Mouse (Mus musculus) hindbrain, embryonic 12.5 days (tissue): ENCODE measurements around the gene Ccdc138. TPM values are rescaled to one million over a fixed set of nuclear protein-coding genes. Genes with fewer than 3 reads are reported as not detected.
"Not testable (repeated sequence)": the region's sequence is repeated elsewhere in the genome, so short reads cannot be mapped to it uniquely, and the experiment has no call there.

Experiments
- ATAC-seq: fragments of 200-750 bp; cut with Nextera tagmentation; 2 replicates; pipeline ENCODE4 v1.8.0; 2017; ENCODE audit warnings: moderate TSS enrichment; ENCODE audit not compliant: low FRiP score
- H3K27ac ChIP-seq: fragments of 300-500 bp; sonication (generic); 2 replicates; pipeline ENCODE4 v1.5.1; 2016; ENCODE audit warnings: mild to moderate bottlenecking
- H3K27me3 ChIP-seq: fragments of 300-500 bp; sonication (generic); 2 replicates; pipeline ENCODE4 v1.6.1; 2016; ENCODE audit warnings: mild to moderate bottlenecking
- H3K36me3 ChIP-seq: fragments of 300-500 bp; sonication (generic); 2 replicates; pipeline ENCODE4 v1.6.1; 2016; ENCODE audit warnings: mild to moderate bottlenecking
- H3K4me1 ChIP-seq: fragments of 300-500 bp; sonication (generic); 2 replicates; pipeline ENCODE4 v1.6.1; 2016
- H3K4me2 ChIP-seq: fragments of 300-500 bp; sonication (generic); replicated peaks from 2 replicates; pipeline ENCODE4 v1.6.1; 2016; ENCODE audit warnings: mild to moderate bottlenecking
- H3K4me3 ChIP-seq: fragments of 300-500 bp; sonication (generic); 2 replicates; pipeline ENCODE4 v1.5.1; 2016; ENCODE audit warnings: mild to moderate bottlenecking
- H3K9ac ChIP-seq: fragments of 300-500 bp; sonication (generic); 2 replicates; pipeline ENCODE4 v1.6.1; 2016; ENCODE audit warnings: mild to moderate bottlenecking, moderate library complexity
- H3K9me3 ChIP-seq: fragments of 300-500 bp; sonication (generic); replicated peaks from 2 replicates; pipeline ENCODE4 v1.6.1; 2016; ENCODE audit warnings: mild to moderate bottlenecking
- WGBS: fragments of 180-500 bp; shearing (Covaris S2); methylation state at CpG from one replicate; pipeline ENCODE4 v1.1.7; 2016; 5-methylcytosine and 5-hydroxymethylcytosine counted together
- polyA plus RNA-seq: library from polyadenylated mRNA; unstranded; fragments of >200 nt; fragmentation: Nextera tagmentation; extraction: Ambion mirVana; gene quantifications from 2 replicates; pipeline ENCODE4 v1.2.1, GENCODE M21; 2016

Ccdc138 gene
- polyA plus RNA-seq, 1 experiment from 2014 or later, result 13.2 TPM

DNA sequence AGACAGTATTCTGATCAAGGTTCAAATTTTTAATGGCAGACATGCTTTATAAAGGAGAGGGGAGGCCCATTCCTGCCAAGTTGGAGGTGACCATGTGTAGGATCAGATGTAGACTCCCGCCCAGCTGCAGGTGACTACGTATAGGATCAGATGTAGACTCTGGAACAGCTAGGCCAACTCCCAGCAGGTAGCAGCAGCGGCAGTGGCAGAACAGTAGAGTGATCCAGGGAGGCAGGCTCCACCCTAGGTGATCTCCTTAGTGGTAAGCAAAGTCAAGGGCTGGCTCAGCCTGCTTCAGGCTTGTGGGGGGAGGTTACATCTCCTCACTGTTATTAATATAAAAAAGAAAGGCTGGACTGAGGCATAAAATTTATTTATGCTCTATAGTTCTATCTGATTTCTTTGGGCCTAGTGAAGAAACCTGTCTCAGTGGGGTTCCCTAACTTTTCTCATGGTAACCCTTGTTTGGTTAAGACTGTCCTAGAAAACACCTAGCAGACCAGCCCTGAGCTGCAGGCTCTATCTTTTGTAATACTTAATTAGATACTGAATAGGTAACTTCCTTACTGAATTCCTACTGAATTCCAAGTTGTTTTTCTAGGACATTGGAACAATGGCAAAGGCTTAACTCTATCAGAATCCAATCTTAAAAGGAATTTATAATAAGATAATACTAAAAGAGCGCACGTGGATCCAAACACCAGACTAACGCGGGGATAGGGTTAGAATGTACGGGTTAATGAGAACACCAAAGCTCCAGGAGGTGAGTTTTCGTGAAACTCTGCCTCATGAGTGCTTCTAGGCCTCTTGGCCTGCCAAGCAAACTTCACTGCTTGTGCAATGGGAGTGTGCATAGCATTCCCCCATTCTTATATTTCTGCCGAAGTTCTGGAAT is 33.4 kb downstream of the Ccdc138 start:
- Histone ChIP-seq H3K4me1 (no peaks in the 10 kb centered on the region), H3K27ac (no peak overlapping the region), H3K9me3 (no peaks in the 10 kb centered on the region), H3K4me3 (no peak overlapping the region), H3K9ac (no peak overlapping the region), H3K27me3 (no peaks in the 10 kb centered on the region), H3K36me3 (peaks cover 13% of the 10 kb centered on the region), H3K4me2 (no peak overlapping the region)
- ATAC-seq, result no peak
- 82% methylated on average over 10 of the region's 10 CpGs for WGBS

DNA sequence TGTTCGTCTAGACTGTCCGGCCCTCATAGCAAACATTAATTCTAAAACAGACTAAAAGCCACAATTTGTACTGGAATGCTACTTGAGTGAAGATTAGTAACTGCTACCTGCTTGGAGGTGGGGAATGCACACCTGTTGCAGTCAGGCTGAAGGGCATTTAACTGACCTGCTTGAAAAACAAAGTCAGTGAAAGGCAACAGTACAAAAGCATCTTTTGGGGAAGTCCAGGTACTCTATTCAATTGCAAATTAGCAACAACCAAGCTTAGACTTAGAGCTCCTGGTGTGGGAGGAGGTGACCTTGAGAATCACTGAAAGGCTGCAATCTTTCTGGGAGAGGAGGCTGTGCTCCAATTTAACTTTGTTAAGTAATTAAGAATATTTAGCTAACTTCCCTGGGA is 34.4 kb downstream of the Ccdc138 start:
- no peaks in the 10 kb centered on the region for H3K9me3 ChIP-seq
- no peaks in the 10 kb centered on the region for H3K27me3 ChIP-seq
- H3K4me1 ChIP-seq, result no peaks in the 10 kb centered on the region
- ATAC-seq, result no peak
- WGBS, result 96% methylated on average over 2 of the region's 2 CpGs
- no peak overlapping the region for H3K4me2 ChIP-seq
- no peak overlapping the region for H3K9ac ChIP-seq
- H3K36me3 ChIP-seq, result peaks cover 13% of the 10 kb centered on the region
- no peak overlapping the region for H3K4me3 ChIP-seq
- H3K27ac ChIP-seq, result no peak overlapping the region

DNA sequence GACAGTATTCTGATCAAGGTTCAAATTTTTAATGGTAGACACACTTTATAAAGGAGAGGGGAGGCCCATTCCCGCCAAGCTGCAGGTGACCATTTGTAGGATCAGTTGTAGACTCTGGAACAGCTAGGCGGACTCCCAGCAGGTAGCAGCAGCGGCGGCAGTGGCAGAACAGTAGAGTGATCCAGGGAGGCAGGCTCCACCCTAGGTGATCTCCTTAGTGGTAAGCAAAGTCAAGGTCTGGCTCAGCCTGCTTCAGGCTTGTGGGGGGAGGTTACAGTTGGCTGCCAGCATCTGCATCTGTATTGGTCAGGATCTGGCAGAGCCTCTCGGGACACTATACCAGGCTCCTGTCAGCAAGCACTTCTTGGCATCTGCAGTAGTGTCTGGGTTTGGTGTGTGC is 38.5 kb downstream of the Ccdc138 start:
- H3K27ac ChIP-seq, H3K9me3 ChIP-seq, H3K27me3 ChIP-seq, H3K36me3 ChIP-seq, H3K4me2 ChIP-seq, ATAC-seq, H3K4me1 ChIP-seq, H3K4me3 ChIP-seq, H3K9ac ChIP-seq: not testable (repeated sequence)
- WGBS, result 80% methylated on average over 5 of the region's 5 CpGs

DNA sequence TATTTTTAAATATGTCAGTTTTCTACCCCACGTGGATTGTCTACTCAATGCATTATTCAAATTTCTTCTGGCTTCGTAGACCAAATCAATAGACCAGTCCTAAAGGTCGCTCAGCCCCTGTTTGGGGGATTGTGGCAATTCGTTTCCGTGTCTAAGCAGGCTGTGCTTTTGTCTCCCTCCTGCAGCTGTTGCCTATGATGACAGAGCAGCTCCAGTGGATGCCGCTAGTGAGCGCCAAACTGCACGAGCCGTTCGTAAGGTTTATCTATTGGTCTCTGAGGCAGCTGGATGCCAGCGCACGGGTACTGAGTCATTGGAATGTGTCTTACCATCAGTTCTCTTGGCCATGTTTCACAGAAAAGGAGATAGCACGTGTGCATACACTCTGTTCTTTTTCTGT is 42.9 kb downstream of the Ccdc138 start:
- Histone ChIP-seq H3K4me2 (no peak overlapping the region), H3K9ac (no peak overlapping the region), H3K36me3 (peaks cover 10% of the 10 kb centered on the region; the same call in 1 of the 2 replicates), H3K9me3 (no peaks in the 10 kb centered on the region; the same call in 1 of the 2 replicates), H3K4me1 (no peaks in the 10 kb centered on the region), H3K27me3 (no peaks in the 10 kb centered on the region), H3K4me3 (no peak overlapping the region), H3K27ac (no peak overlapping the region)
- WGBS, result 53% methylated on average over 13 of the region's 13 CpGs
- no peak for ATAC-seq

DNA sequence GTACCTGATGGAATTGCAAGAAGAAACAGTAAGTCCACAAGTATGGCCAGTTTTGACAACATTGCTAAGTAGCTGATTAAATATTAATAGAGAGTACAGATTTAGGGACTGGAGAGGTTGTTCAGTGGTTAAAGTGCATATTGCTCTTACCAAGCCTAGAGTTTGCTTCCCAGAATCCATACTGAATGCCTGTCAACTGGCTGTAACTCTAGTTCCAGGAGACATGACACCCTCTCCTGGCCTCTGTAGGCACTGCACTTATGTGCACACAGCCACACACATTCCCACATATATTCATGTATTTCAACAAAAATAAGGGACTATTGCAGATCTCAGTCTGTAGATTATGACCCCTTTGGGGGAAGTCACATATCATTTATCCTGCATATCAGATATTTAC is 51.0 kb downstream of the Ccdc138 start:
- no peak for ATAC-seq
- Histone ChIP-seq H3K36me3 (no peaks in the 10 kb centered on the region), H3K4me1 (no peaks in the 10 kb centered on the region), H3K27ac (no peak overlapping the region), H3K9me3 (no peaks in the 10 kb centered on the region), H3K4me2 (no peak overlapping the region), H3K4me3 (no peak overlapping the region), H3K27me3 (no peaks in the 10 kb centered on the region), H3K9ac (no peak overlapping the region)

DNA sequence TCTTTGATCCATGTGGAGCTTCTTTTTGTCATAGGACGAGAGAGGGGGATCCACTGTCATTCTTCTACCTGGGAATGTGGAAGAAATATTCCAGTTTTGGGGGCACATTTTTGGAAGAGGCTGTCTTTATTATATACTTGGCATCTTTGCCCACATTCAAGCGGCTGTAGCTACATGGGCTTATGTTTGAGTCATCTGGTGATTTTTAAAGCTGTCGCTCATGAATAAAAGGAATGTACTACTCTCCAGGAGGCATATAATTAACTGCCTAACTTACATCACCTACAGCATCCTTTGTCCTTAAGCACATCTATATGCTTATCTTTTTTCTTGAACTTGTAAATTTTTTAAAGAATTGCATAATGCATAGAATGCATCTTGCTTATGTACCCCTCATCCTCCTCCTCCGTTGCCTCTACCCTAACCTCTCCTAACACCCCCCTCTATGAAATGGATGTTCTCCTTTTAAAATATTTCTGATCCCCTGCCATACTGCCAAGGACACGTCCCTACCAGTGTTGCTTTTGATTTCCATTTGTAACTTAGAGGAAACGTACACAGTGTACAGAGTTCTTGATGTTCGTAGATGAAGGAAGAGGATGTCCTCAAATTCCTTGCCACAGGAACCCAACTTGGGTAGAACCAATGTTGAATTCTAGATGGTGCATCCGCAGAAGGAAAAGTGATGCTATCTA is 57.1 kb downstream of the Ccdc138 start:
- Histone ChIP-seq H3K4me1 (no peaks in the 10 kb centered on the region), H3K36me3 (no peaks in the 10 kb centered on the region), H3K27ac (no peak overlapping the region), H3K4me2 (no peak overlapping the region), H3K4me3 (no peak overlapping the region), H3K9ac (no peak overlapping the region), H3K9me3 (no peaks in the 10 kb centered on the region), H3K27me3 (no peaks in the 10 kb centered on the region)
- ATAC-seq, result no peak
- WGBS, result 91% methylated on average over 8 of the region's 8 CpGs

DNA sequence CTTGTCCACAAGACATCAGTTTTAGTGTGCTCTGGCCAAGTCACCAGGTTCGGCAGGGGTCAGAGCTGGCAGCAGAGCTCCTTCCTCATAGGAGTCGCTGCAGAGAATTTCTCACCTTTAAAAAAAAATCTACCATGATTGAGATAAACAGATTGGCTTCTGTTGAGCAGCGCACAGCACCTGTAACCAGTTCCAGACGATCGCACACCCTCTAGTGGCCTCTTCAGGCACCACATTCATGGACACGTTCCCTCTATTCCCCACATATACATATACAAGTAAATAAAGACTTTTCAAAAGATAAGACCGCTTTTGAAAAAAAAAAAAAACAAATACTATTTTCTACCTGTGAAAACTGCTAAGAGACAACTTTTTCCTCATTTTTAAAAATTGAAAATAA is 61.4 kb downstream of the Ccdc138 start:
- Histone ChIP-seq H3K27ac (no peak overlapping the region), H3K9ac (no peak overlapping the region), H3K4me2 (no peak overlapping the region), H3K9me3 (no peaks in the 10 kb centered on the region), H3K36me3 (no peaks in the 10 kb centered on the region), H3K27me3 (no peaks in the 10 kb centered on the region), H3K4me1 (no peaks in the 10 kb centered on the region), H3K4me3 (no peak overlapping the region)
- ATAC-seq, result no peak
- WGBS, result 31% methylated on average over 7 of the region's 7 CpGs

DNA sequence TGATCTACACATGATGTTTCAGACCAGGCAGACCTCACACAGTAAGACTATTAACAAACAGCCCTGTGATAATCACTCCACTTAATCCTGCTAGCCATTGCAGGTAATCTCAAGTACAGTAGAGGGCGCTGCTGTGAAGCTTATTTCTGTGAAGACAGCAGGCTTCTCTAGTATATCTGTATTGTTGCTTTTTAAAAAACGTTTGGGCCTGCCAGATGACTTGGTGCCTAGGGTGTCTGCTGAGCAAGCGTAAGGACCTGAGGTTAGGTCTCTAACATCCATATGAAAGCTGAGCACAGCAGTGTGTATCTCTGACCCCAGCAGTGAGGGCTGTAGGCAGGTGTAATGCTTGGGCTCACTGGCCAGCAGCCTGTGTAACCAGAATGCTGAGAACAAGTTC is 62.2 kb downstream of the Ccdc138 start:
- H3K9me3 ChIP-seq, result no peaks in the 10 kb centered on the region
- no peak overlapping the region for H3K4me3 ChIP-seq
- no peak overlapping the region for H3K9ac ChIP-seq
- ATAC-seq, result peak; percentile 43
- whole genome bisulfite sequencing, result 22% methylated on average over 3 of the region's 3 CpGs
- no peaks in the 10 kb centered on the region for H3K27me3 ChIP-seq
- no peak overlapping the region for H3K4me2 ChIP-seq
- no peaks in the 10 kb centered on the region for H3K36me3 ChIP-seq
- H3K4me1 ChIP-seq, result no peaks in the 10 kb centered on the region
- H3K27ac ChIP-seq, result no peak overlapping the region

DNA sequence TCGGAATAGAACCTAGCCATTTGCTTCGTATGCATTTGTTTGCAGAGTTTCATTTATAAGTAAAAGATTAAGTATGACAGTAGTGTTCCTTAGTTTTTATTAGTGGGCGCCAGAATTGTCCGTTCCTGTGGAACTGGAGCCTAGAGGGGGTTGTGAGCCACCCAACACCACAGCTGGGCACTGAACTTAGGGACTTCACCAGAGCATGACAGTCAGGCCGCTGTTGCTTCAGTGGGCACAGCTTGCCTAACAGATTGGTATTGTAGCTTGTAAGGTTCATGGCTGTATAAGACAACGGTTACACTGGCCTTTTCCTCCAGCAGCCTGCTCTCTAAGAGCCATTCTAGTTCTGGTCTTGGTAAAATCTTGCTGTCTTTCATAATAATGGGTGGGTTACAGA is 62.8 kb downstream of the Ccdc138 start:
- Histone ChIP-seq H3K27me3 (no peaks in the 10 kb centered on the region), H3K27ac (no peak overlapping the region), H3K9me3 (no peaks in the 10 kb centered on the region), H3K4me1 (no peaks in the 10 kb centered on the region), H3K9ac (no peak overlapping the region), H3K4me3 (no peak overlapping the region), H3K4me2 (no peak overlapping the region), H3K36me3 (no peaks in the 10 kb centered on the region)
- 87% methylated on average over 6 of the region's 6 CpGs for WGBS
- no peak for ATAC-seq

DNA sequence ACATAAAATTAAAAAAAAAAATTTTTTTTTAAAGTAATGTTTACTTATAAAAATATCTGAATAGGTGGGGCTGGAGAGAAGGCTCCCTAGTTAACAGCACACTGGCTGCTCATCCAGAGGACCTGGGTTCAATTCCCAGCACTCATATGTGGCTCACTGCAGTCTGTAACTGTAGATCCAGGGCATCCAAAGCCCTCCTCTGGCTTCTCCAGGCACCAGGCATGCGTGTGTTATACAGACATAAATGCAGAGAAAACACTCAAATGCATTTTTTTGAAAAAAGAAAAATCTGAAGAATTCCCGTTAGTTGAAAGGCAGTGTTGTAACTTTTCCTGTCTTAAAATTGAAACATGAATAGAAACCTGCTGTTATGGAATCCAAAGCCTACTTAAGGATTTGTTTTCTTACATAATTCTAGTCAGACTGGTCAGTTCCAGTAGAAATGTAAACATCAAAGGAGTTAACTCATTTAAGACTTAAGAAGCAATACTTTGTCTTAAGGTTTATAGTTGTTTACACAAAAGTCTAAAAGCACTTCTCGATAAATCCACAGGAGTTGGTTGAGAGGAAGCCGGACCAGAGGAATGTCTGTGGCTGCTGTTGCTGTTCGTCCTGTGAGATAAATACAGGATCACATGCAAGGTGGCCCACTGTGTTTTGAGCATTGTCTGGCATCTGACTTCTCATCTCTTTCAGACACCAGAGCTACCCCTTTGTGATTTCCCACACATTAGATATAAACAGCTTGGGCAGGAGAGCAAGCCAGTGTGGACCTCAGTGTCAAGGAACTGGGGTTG is 87.9 kb downstream of the Ccdc138 start:
- H3K4me2 ChIP-seq, result no peak overlapping the region
- no peaks in the 10 kb centered on the region for H3K9me3 ChIP-seq
- H3K36me3 ChIP-seq, result no peaks in the 10 kb centered on the region
- H3K27me3 ChIP-seq, result no peaks in the 10 kb centered on the region
- no peak overlapping the region for H3K4me3 ChIP-seq
- ATAC-seq, result no peak
- no peak overlapping the region for H3K9ac ChIP-seq
- WGBS, result 73% methylated on average over 5 of the region's 5 CpGs
- no peaks in the 10 kb centered on the region for H3K4me1 ChIP-seq
- H3K27ac ChIP-seq, result no peak overlapping the region

DNA sequence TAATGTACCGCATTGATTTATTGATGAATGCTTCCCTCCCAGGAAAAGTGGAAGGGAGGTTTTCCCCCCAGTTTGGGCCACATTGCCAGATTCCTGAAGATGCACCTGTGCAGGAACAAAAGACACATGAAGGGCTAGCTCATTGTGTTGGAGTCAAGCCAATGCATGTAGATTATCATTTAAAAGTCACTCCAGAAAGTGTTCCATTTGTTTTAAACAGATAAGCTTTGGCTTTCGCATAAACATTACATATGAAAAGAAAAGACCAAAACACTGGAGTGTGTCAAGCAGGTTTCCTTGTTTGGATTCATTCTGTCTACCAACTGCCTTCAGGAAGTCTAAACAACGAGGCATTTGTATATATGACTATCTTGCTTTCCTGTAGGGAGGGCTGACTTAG is 96.7 kb downstream of the Ccdc138 start:
- H3K4me3 ChIP-seq, result no peak overlapping the region
- H3K9ac ChIP-seq, result no peak overlapping the region
- H3K4me1 ChIP-seq, result no peaks in the 10 kb centered on the region
- no peak overlapping the region for H3K27ac ChIP-seq
- H3K27me3 ChIP-seq, result no peaks in the 10 kb centered on the region
- H3K9me3 ChIP-seq, result peaks cover 4% of the 10 kb centered on the region
- no peaks in the 10 kb centered on the region for H3K36me3 ChIP-seq
- no peak for ATAC-seq
- H3K4me2 ChIP-seq, result no peak overlapping the region
- WGBS, result 87% methylated on average over 3 of the region's 3 CpGs

DNA sequence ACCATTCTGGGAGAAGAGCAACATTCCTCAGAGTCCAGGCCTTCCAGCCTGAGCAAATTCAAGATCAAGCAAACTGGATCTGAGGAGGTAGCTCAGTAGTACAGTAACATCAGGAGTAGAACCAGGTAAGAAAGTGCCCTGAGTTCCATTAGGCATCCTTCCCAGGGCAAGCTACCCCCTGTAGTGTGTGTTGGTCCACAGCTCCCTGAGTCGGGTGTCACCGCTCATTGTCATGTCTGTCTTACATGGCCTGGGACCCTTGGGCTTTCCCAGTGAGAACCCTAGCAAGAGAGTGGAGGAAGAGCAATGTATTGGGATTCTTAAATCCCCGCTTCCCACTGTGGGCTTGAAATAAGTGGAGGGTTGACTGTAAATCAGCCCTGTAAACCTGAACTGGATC is 97.4 kb downstream of the Ccdc138 start:
- H3K27ac ChIP-seq, result no peak overlapping the region

More for the DNA sequence above, 97.4 kb downstream of the Ccdc138 start:
- Histone ChIP-seq H3K9ac (no peak overlapping the region), H3K9me3 (peaks cover 4% of the 10 kb centered on the region), H3K36me3 (no peaks in the 10 kb centered on the region), H3K27me3 (no peaks in the 10 kb centered on the region), H3K4me2 (no peak overlapping the region), H3K4me1 (no peaks in the 10 kb centered on the region), H3K4me3 (no peak overlapping the region)
- 85% methylated on average over 3 of the region's 3 CpGs for WGBS
- ATAC-seq, result no peak
